Mouse (Mus musculus): ENCODE measurements around the gene Gm3500. TPM values are rescaled to one million over a fixed set of nuclear protein-coding genes. Genes with fewer than 3 reads are reported as not detected.
"Not testable (repeated sequence)": the region's sequence is repeated elsewhere in the genome, so short reads cannot be mapped to it uniquely, and the experiment has no call there.

Gm3500 gene
- under 1 TPM in 1 of 2 experiments, not detected in 1; 0.33 TPM for total RNA-seq (2021)
- long read RNA-seq, experiment 1: 0 reads
- long read RNA-seq, experiment 2: 0 reads

DNA sequence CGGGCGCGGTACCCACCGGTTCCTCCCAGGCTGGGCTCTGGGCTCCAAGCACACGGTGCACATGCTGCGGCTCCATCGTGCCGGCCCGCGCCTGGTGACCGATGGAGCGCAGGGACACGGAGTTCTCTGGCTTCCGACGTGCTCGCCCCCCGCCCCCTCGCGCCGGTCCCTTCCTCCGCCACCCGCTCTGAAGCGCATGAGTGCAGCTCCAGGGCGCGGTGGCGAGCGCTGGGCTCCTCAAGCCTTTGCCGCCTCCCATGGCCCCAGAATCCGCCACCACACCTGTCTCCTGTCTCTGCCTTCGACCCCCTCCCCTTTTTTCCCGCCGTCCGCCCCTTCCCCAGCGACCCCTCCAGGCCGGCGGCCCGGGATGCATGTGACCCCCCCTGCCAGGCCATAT, at the start of gene Gm3500:
Gene Gm3500 (minus strand): TSS at position 101 of the 400 bp plus-strand sequence.
- H3K27ac ChIP-seq; H3K4me3 ChIP-seq; DNase-seq (ENCODE audit: extremely low spot score in 1 of 2, low spot score in 2 of 2); intact Hi-C loops (cut with DNase I): not testable (repeated sequence)

- intact Hi-C loops (cut with DNase I); DNase-seq (ENCODE audit: extremely low spot score in 1 of 2, low spot score in 2 of 2); H3K4me3 ChIP-seq; H3K27ac ChIP-seq: not testable (repeated sequence)
Measured at GRCm38 (mm10) chr14:5334828-5335227, 54.0 kb downstream of the Gm3500 start, which contains the start of gene Gm3542. Gm3542 (minus strand) TSS chr14:5334928.

Other genes with a start within 250 kb of the Gm3500 start
- not detected for gene Gm3317, start 224.5 kb downstream of the Gm3500 start, total RNA-seq (2021)
- gene Gm8271, start 203.3 kb downstream of the Gm3500 start, total RNA-seq (2021): not detected
- not detected for gene Gm3526, start 128.5 kb downstream of the Gm3500 start, total RNA-seq (2021)
- gene Gm3542, start 54.1 kb downstream of the Gm3500 start, total RNA-seq (2021): not detected
- 1 to 10 TPM; 1.9 to 2.8 TPM for gene Gm3194, start 66.4 kb upstream of the Gm3500 start, total RNA-seq (2021)
- not detected for gene Gm8246, start 88.8 kb upstream of the Gm3500 start, total RNA-seq (2021)
- gene Gm3187, start 95.2 kb upstream of the Gm3500 start, total RNA-seq (2021): not detected
- gene Gm3488, start 112.6 kb upstream of the Gm3500 start, total RNA-seq (2021): 1 to 10 TPM in 1 of 2 experiments, under 1 TPM in 1; 0.79 to 1.3 TPM
- not detected for gene Gm3532, start 149.4 kb upstream of the Gm3500 start, total RNA-seq (2021)
- gene Gm8265, start 244.0 kb upstream of the Gm3500 start, total RNA-seq (2021): not detected

Data from left cerebral cortex, adult 2 months (tissue).